8 mouse cellular contexts compared by ENCODE assay signal in genomic region chr12:85110698-85111592, GRCm38 (mm10). TPM values are rescaled to one million over a fixed set of nuclear protein-coding genes. Genes with fewer than 3 reads are reported as not detected.
DNase-seq lines count a peak whose midpoint lies in the region; ATAC-seq and TF ChIP-seq lines count a peak whose summit lies in the region.

Gene Prox2 (minus strand): TSS chr12:85110759.
Gene Dlst (plus strand): TSS chr12:85110833.

- H3K4me3 ChIP-seq in bone marrow, adult 2 months (replicated peaks; ENCODE audit: control insufficient read depth, low read depth, low read length): peak within 1 kb of the TSS; percentile 81
- peak within 1 kb of the TSS; percentile 96 for H3K4me3 ChIP-seq in embryonic facial prominence, embryonic 14.5 days (ENCODE audit: low read depth, low read length)
- peak within 1 kb of the TSS; percentile 98 for H3K4me3 ChIP-seq in limb, embryonic 13.5 days
- peak within 1 kb of the TSS; percentile 83 for H3K4me3 ChIP-seq in midbrain, embryonic 15.5 days

- H3K36me3 ChIP-seq in embryonic facial prominence, embryonic 14.5 days (ENCODE audit: control insufficient read depth, insufficient read depth, low read length): no peaks in the 10 kb centered on the region
- peaks cover 16% of the 10 kb centered on the region for H3K36me3 ChIP-seq in limb, embryonic 13.5 days
- no peaks in the 10 kb centered on the region for H3K36me3 ChIP-seq in midbrain, embryonic 15.5 days (replicated peaks)

- peaks cover 7% of the 10 kb centered on the region for H3K4me1 ChIP-seq in bone marrow, adult 2 months (ENCODE audit: control insufficient read depth, insufficient read depth, low read length)
- H3K4me1 ChIP-seq in embryonic facial prominence, embryonic 14.5 days (ENCODE audit: control insufficient read depth, insufficient read depth, low read length): peaks cover 27% of the 10 kb centered on the region
- peaks cover 41% of the 10 kb centered on the region for H3K4me1 ChIP-seq in limb, embryonic 13.5 days
- peaks cover 34% of the 10 kb centered on the region for H3K4me1 ChIP-seq in midbrain, embryonic 15.5 days

- H3K9ac ChIP-seq in embryonic facial prominence, embryonic 14.5 days (ENCODE audit: low read depth, low read length): peak within 1 kb of the TSS; percentile 96
- peak within 1 kb of the TSS; percentile 97 for H3K9ac ChIP-seq in limb, embryonic 13.5 days
- peak within 1 kb of the TSS; percentile 96 for H3K9ac ChIP-seq in midbrain, embryonic 15.5 days

- peak; percentile 95 for ATAC-seq in embryonic facial prominence, embryonic 14.5 days (ENCODE audit: low read depth)
- peak; percentile 93 for ATAC-seq in limb, embryonic 13.5 days (ENCODE audit: low FRiP score, low read depth)
- peak; percentile 98 for ATAC-seq in midbrain, embryonic 15.5 days (replicated peaks)

- TF ChIP-seq POLR2A in bone marrow, adult 2 months (IDR thresholded peaks at IDR 0.05; ENCODE audit: borderline replicate concordance, control insufficient read depth, low read depth, low read length): peak; percentile 76; the same call in 1 of the 2 replicates

- peak within 1 kb of the TSS; percentile 96 for H3K27ac ChIP-seq in bone marrow, adult 2 months (ENCODE audit: control insufficient read depth, insufficient read depth, low read depth, low read length, poor library complexity)
- H3K27ac ChIP-seq in embryonic facial prominence, embryonic 14.5 days (replicated peaks; ENCODE audit: low read depth, low read length): peak within 1 kb of the TSS; percentile 86
- peak within 1 kb of the TSS; percentile 85 for H3K27ac ChIP-seq in limb, embryonic 13.5 days
- peak within 1 kb of the TSS; percentile 87 for H3K27ac ChIP-seq in midbrain, embryonic 15.5 days

- peak within 1 kb of the TSS; percentile 71 for H3K4me2 ChIP-seq in embryonic facial prominence, embryonic 14.5 days (ENCODE audit: low read depth, low read length)
- peak within 1 kb of the TSS; percentile 89 for H3K4me2 ChIP-seq in limb, embryonic 13.5 days (replicated peaks)
- H3K4me2 ChIP-seq in midbrain, embryonic 15.5 days: peak within 1 kb of the TSS; percentile 67

- H3K27me3 ChIP-seq in embryonic facial prominence, embryonic 14.5 days (replicated peaks; ENCODE audit: control insufficient read depth, insufficient read depth, low read length): no peaks in the 10 kb centered on the region
- H3K27me3 ChIP-seq in limb, embryonic 13.5 days: no peaks in the 10 kb centered on the region
- H3K27me3 ChIP-seq in midbrain, embryonic 15.5 days (replicated peaks): no peaks in the 10 kb centered on the region

- DNase-seq in A20 (ENCODE audit: low read depth, low spot score): peak; percentile 92
- peak; percentile 91 for DNase-seq in embryonic facial prominence, embryonic 14.5 days (ENCODE audit: low spot score)
- DNase-seq in heart, adult 8-10 months (ENCODE audit: low spot score): peak; percentile 88
- DNase-seq in kidney, adult 9 months: peak; percentile 88
- DNase-seq in spleen, adult 18-20 months: peak; percentile 77 to 86

- under 1% methylated on average over 83 of the region's 83 CpGs for WGBS in bone marrow, adult 2 months
- WGBS in embryonic facial prominence, embryonic 14.5 days: under 1% methylated on average over 35 of the region's 83 CpGs
- under 1% methylated on average over 81 of the region's 83 CpGs for WGBS in limb, embryonic 13.5 days
- under 1% methylated on average over 83 of the region's 83 CpGs for WGBS in midbrain, embryonic 15.5 days

- H3K9me3 ChIP-seq in embryonic facial prominence, embryonic 14.5 days (ENCODE audit: control insufficient read depth, low read length): no peaks in the 10 kb centered on the region
- H3K9me3 ChIP-seq in limb, embryonic 13.5 days: no peaks in the 10 kb centered on the region
- no peaks in the 10 kb centered on the region for H3K9me3 ChIP-seq in midbrain, embryonic 15.5 days

- no peak for TF ChIP-seq CTCF in bone marrow, adult 2 months (IDR thresholded peaks at IDR 0.05; ENCODE audit: control insufficient read depth, insufficient read depth, low read length)

RNA-seq across cellular contexts. Expression of gene Prox2, which starts in this region (rescaled TPM):
- 2.2 and 2.9 TPM in 2 replicates for polyA plus RNA-seq in bone marrow, adult 2 months (2011; ENCODE audit: insufficient read depth, insufficient read length, low replicate concordance, missing spikeins)
- 2.9 and 3.9 TPM in 2 replicates for polyA plus RNA-seq in embryonic facial prominence, embryonic 14.5 days (2014; fragmentation: Nextera tagmentation; extraction: Ambion mirVana)
- 1 to 10 TPM; 1.1 to 3.0 (median 1.8) TPM for total RNA-seq in heart, adult 8-10 months (2022)
- 3.6 and 4.1 TPM in 2 replicates for polyA plus RNA-seq in limb, embryonic 13.5 days (2015; fragmentation: Nextera tagmentation; extraction: Ambion mirVana)
- 1.1 and 1.4 TPM in 2 replicates for polyA plus RNA-seq in midbrain, embryonic 15.5 days (2015; fragmentation: Nextera tagmentation; extraction: Ambion mirVana)

RNA-seq across cellular contexts. Expression of gene Dlst, which starts in this region (rescaled TPM):
- polyA plus RNA-seq in bone marrow, adult 2 months (2011; ENCODE audit: insufficient read depth, insufficient read length, low replicate concordance, missing spikeins): 87.0 and 102 TPM in 2 replicates
- 110 and 112 TPM in 2 replicates for polyA plus RNA-seq in embryonic facial prominence, embryonic 14.5 days (2014; fragmentation: Nextera tagmentation; extraction: Ambion mirVana)
- 100 to 1,000 TPM; 715 to 820 (median 788) TPM for total RNA-seq in heart, adult 8-10 months (2022)
- polyA plus RNA-seq in limb, embryonic 13.5 days (2015; fragmentation: Nextera tagmentation; extraction: Ambion mirVana): 105 and 110 TPM in 2 replicates
- polyA plus RNA-seq in midbrain, embryonic 15.5 days (2015; fragmentation: Nextera tagmentation; extraction: Ambion mirVana): 107 and 109 TPM in 2 replicates

Comparison
In these comparisons a context has a peak if more than half of its experiments do, and no peak if none do; other contexts are left out.
1. Peak in every context shown above with its lines: DNase-seq, ATAC-seq, H3K4me3 ChIP-seq and H3K27ac ChIP-seq.